Mouse (Mus musculus) CH12.LX (cell line): ENCODE results near the gene Slc9b1. TPM values are rescaled to one million over a fixed set of nuclear protein-coding genes. Genes with fewer than 3 reads are reported as not detected.

Source experiments
- DNase-seq: peaks from one replicate; pipeline ENCODE4 v3.0.0-alpha.2; 2013; ENCODE audit errors: extremely low read depth
- H3K27ac ChIP-seq: 2 replicates; pipeline ENCODE4 v1.5.1; 2012; ENCODE audit warnings: low read depth, mild to moderate bottlenecking, control low read depth, moderate library complexity; ENCODE audit not compliant: insufficient read depth
- H3K27me3 ChIP-seq: replicated peaks from 2 replicates; pipeline ENCODE3; 2012; ENCODE audit warnings: inconsistent platforms
- H3K36me3 ChIP-seq, 2 experiments: replicated peaks in 1 of 2; 2 replicates each; pipeline versions ENCODE3 to v1.6.1; 2012; ENCODE audit warnings: inconsistent platforms in 1 of 2, low read length in 1 of 2, mild to moderate bottlenecking in 1 of 2, mixed read lengths in 1 of 2, moderate library complexity in 1 of 2; ENCODE audit not compliant: control insufficient read depth in 1 of 2, insufficient read depth in 1 of 2
- H3K4me1 ChIP-seq, 2 experiments: 2 replicates each; pipeline ENCODE4 v1.6.1; 2012; ENCODE audit warnings: inconsistent platforms in 1 of 2, moderate library complexity in 1 of 2; ENCODE audit not compliant: insufficient read depth in 2 of 2, control insufficient read depth in 1 of 2
- H3K4me2 ChIP-seq: 2 replicates; pipeline ENCODE4 v1.6.1; 2012; ENCODE audit warnings: low read depth, mild to moderate bottlenecking, control low read depth; ENCODE audit not compliant: poor library complexity, insufficient read depth, severe bottlenecking
- H3K4me3 ChIP-seq, 3 experiments: fragments of 150-350 bp in 1 of 3; sonication (generic) in 1 of 3; replicated peaks in 1 of 3; 2 replicates each; pipeline versions ENCODE3 to v1.5.1; 2011 to 2012; ENCODE audit warnings: low read depth in 2 of 3, low read length in 2 of 3, mild to moderate bottlenecking in 2 of 3, moderate library complexity in 2 of 3, control low read depth in 1 of 3, improper control_type of control experiment in 1 of 3, inconsistent platforms in 1 of 3, mixed read lengths in 1 of 3; ENCODE audit not compliant: poor library complexity in 1 of 3
- H3K79me2 ChIP-seq: replicated peaks from 2 replicates; pipeline ENCODE4 v1.6.1; 2012; ENCODE audit warnings: mild to moderate bottlenecking, moderate library complexity; ENCODE audit not compliant: control insufficient read depth, poor library complexity, insufficient read depth, severe bottlenecking; ENCODE audit errors: extremely low read depth
- H3K9ac ChIP-seq: 2 replicates; pipeline ENCODE4 v1.6.1; 2012; ENCODE audit warnings: low read depth, mild to moderate bottlenecking, control low read depth, moderate library complexity; ENCODE audit not compliant: insufficient read depth
- H3K9me3 ChIP-seq: replicated peaks from 2 replicates; pipeline ENCODE3; 2012; ENCODE audit warnings: low read length, inconsistent platforms, mixed read lengths
- BHLHE40 ChIP-seq: IDR thresholded peaks from 2 replicates; pipeline ENCODE4 v1.6.1; 2011; ENCODE audit warnings: mild to moderate bottlenecking, low read depth, low read length, improper control_type of control experiment
- CHD2 ChIP-seq: IDR thresholded peaks from 2 replicates; pipeline ENCODE4 v1.6.1; 2011; ENCODE audit warnings: low read length, improper control_type of control experiment
- E2F4 ChIP-seq: IDR thresholded peaks from 2 replicates; pipeline ENCODE4 v1.6.1; 2011; ENCODE audit warnings: low read depth, low read length, improper control_type of control experiment; ENCODE audit not compliant: insufficient replicate concordance
- ETS1 ChIP-seq: conservative IDR thresholded peaks from 2 replicates; pipeline ENCODE4 v1.6.1; 2012; ENCODE audit warnings: low read depth, mild to moderate bottlenecking, inconsistent platforms, low read length, improper control_type of control experiment, moderate library complexity
- HCFC1 ChIP-seq: IDR thresholded peaks from 2 replicates; pipeline ENCODE4 v1.6.1; 2012; ENCODE audit warnings: low read depth, mild to moderate bottlenecking, inconsistent platforms, low read length, improper control_type of control experiment
- IRF4 ChIP-seq: IDR thresholded peaks from 2 replicates; pipeline ENCODE4 v1.6.1; 2014; ENCODE audit warnings: low read depth, mild to moderate bottlenecking, inconsistent platforms, low read length, improper control_type of control experiment
- JUND ChIP-seq: conservative IDR thresholded peaks from 2 replicates; pipeline ENCODE4 v1.6.1; 2011; ENCODE audit warnings: low read depth, low read length, improper control_type of control experiment
- MAZ ChIP-seq: IDR thresholded peaks from 2 replicates; pipeline ENCODE4 v1.6.1; 2012; ENCODE audit warnings: low read depth, mild to moderate bottlenecking, inconsistent platforms, low read length, improper control_type of control experiment, moderate library complexity
- MYC ChIP-seq: IDR thresholded peaks from 2 replicates; pipeline ENCODE4 v1.6.1; 2011; ENCODE audit warnings: low read depth, mild to moderate bottlenecking, improper control_type of control experiment, low read length
- NELFE ChIP-seq: IDR thresholded peaks from 2 replicates; pipeline ENCODE4 v1.6.1; 2011; ENCODE audit warnings: low read depth, low read length, improper control_type of control experiment
- NRF1 ChIP-seq: IDR thresholded peaks from 2 replicates; pipeline ENCODE4 v1.6.1; 2014; ENCODE audit warnings: low read depth, mild to moderate bottlenecking, inconsistent platforms, low read length, improper control_type of control experiment, moderate library complexity
- PAX5 ChIP-seq: IDR thresholded peaks from 2 replicates; pipeline ENCODE4 v1.6.1; 2012; ENCODE audit warnings: low read length, inconsistent platforms, mixed read lengths
- RCOR1 ChIP-seq: conservative IDR thresholded peaks from 2 replicates; pipeline ENCODE4 v1.6.1; 2012; ENCODE audit warnings: low read depth, mild to moderate bottlenecking, inconsistent platforms, low read length, improper control_type of control experiment
- UBTF ChIP-seq: IDR thresholded peaks from 2 replicates; pipeline ENCODE4 v1.6.1; 2012; ENCODE audit warnings: low read depth, mild to moderate bottlenecking, inconsistent platforms, low read length, improper control_type of control experiment, moderate library complexity
- USF2 ChIP-seq: conservative IDR thresholded peaks from 2 replicates; pipeline ENCODE4 v1.6.1; 2011; ENCODE audit warnings: low read depth, low read length, improper control_type of control experiment
- ZKSCAN1 ChIP-seq: IDR thresholded peaks from 2 replicates; pipeline ENCODE4 v1.6.1; 2012; ENCODE audit warnings: low read depth, inconsistent platforms, low read length, improper control_type of control experiment, borderline replicate concordance
- ZMIZ1 ChIP-seq: IDR thresholded peaks from 2 replicates; pipeline ENCODE4 v1.6.1; 2012; ENCODE audit warnings: low read depth, mild to moderate bottlenecking, inconsistent platforms, low read length, improper control_type of control experiment
- ZNF384 ChIP-seq: IDR thresholded peaks from 2 replicates; pipeline ENCODE4 v1.6.1; 2012; ENCODE audit warnings: low read depth, low read length, improper control_type of control experiment, inconsistent platforms
- dilution Hi-C: fragments of 300-500 bp; cut with MboI; formaldehyde crosslinking; loops from 2 replicates; pipeline ENCODE4 v1.14.3; 2020; ENCODE audit warnings: low sequenced_read_pairs; ENCODE audit not compliant: extremely low pct_unique_long_range_greater_than_20kb, extremely low pct_ligation_motif_present
- in situ Hi-C: fragments of 300-500 bp; cut with MboI; formaldehyde crosslinking; loops from 3 replicates; pipeline ENCODE4 v1.14.3; 2019; ENCODE audit warnings: low sequenced_read_pairs, low pct_ligation_motif_present, low pct_unique_long_range_greater_than_20kb, mixed read lengths
- polyA plus RNA-seq: library from polyadenylated mRNA; unstranded; fragments of >175 nt; gene quantifications from 2 replicates; pipeline ENCODE4 v1.2.1, GENCODE M21; 2012; ENCODE audit warnings: low read depth; ENCODE audit not compliant: insufficient read length
- total RNA-seq, 2 experiments: library from RNA; depleted of rRNA; stranded (reverse); fragments of 300-350 nt in 1 of 2; fragments of >200 nt in 1 of 2; gene quantifications; 2 replicates each; pipeline ENCODE4 v1.2.3; 2012 to 2014

Gene Slc9b1
- total and polyA plus RNA-seq, 3 experiments = 1.9 to 3.1 (median 2.7) TPM

- no peak for DNase-seq
- dilution Hi-C loops = no loop called here
- H3K9ac ChIP-seq = no peak overlapping the region
- no peaks in the 10 kb centered on the region for H3K79me2 ChIP-seq
- TF ChIP-seq JUND (no peak), IRF4 (no peak), ZNF384 (no peak), PAX5 (no peak), MYC (no peak), NELFE (no peak), HCFC1 (no peak), NRF1 (no peak)
- no peaks in the 10 kb centered on the region for H3K9me3 ChIP-seq
- in situ Hi-C loops = no loop called here
- no peak overlapping the region for H3K4me2 ChIP-seq
- H3K27ac ChIP-seq = no peak overlapping the region
- H3K27me3 ChIP-seq = no peaks in the 10 kb centered on the region
- no peak overlapping the region for H3K4me3 ChIP-seq
- peaks cover 0 to 4% of the 10 kb centered on the region in 2 experiments; a peak in 2 of 4 replicates for H3K4me1 ChIP-seq
- H3K36me3 ChIP-seq = peaks cover 0 to 2% of the 10 kb centered on the region in 2 experiments
Measured at GRCm38 (mm10) chr3:135332691-135333090, 15.1 kb upstream of the Slc9b1 start.

GRCm38 (mm10) chr3:135333763-135334162 is 14.1 kb upstream of the Slc9b1 start:
- no peak for DNase-seq
- Histone ChIP-seq H3K36me3 (peaks cover 0 to 2% of the 10 kb centered on the region in 2 experiments), H3K9ac (no peak overlapping the region), H3K27me3 (no peaks in the 10 kb centered on the region), H3K27ac (no peak overlapping the region), H3K9me3 (no peaks in the 10 kb centered on the region), H3K79me2 (no peaks in the 10 kb centered on the region), H3K4me1 (peaks cover 0 to 6% of the 10 kb centered on the region in 2 experiments; a peak in 2 of 4 replicates), H3K4me2 (no peak overlapping the region), H3K4me3 (no peak overlapping the region)
- TF ChIP-seq ETS1 (no peak), ZKSCAN1 (no peak), RCOR1 (no peak), ZMIZ1 (no peak), ZNF384 (no peak), NRF1 (no peak), BHLHE40 (no peak), JUND (no peak), MAZ (no peak), MYC (no peak), USF2 (no peak), IRF4 (no peak), UBTF (no peak), E2F4 (no peak), NELFE (no peak), CHD2 (no peak)
- in situ Hi-C loops = no loop called here
- dilution Hi-C loops = no loop called here
